Mouse (Mus musculus): ENCODE data around the gene Cerk. TPM values are rescaled to one million over a fixed set of nuclear protein-coding genes. Genes with fewer than 3 reads are reported as not detected.
"Not testable (repeated sequence)": the region's sequence is repeated elsewhere in the genome, so short reads cannot be mapped to it uniquely, and the experiment has no call there.

Gene Cerk
- polyA plus RNA-seq, 1 experiment from 2014 or later, result 9.4 TPM

GRCm38 (mm10) chr15:86097871-86098270 lies 88.1 kb downstream of the Cerk start:
- 64% methylated on average over 2 of the region's 2 CpGs for WGBS
- no peak overlapping the region for H3K4me2 ChIP-seq (ENCODE audit: low read length)

GRCm38 (mm10) chr15:86096604-86097020 lies 89.3 kb downstream of the Cerk start:
- H3K27ac ChIP-seq, result 0 out of 2 replicates have a peak overlapping the region, but pooled peaks have one; percentile 47
- ATAC-seq (replicated peaks; ENCODE audit: low FRiP score, low read depth); H3K4me3 ChIP-seq (replicated peaks; ENCODE audit: low read depth, low read length); H3K4me1 ChIP-seq (replicated peaks; ENCODE audit: insufficient read depth, low read length); H3K27me3 ChIP-seq (ENCODE audit: insufficient read depth, low read length); DNase-seq (ENCODE audit: low spot score); H3K36me3 ChIP-seq (ENCODE audit: insufficient read depth, low read length); H3K9me3 ChIP-seq (replicated peaks; ENCODE audit: low read length); H3K9ac ChIP-seq (ENCODE audit: low read depth, low read length); H3K4me2 ChIP-seq (ENCODE audit: low read length): not testable (repeated sequence)
- WGBS, result 96% methylated on average over 5 of the region's 5 CpGs

More at GRCm38 (mm10) chr15:86097871-86098270, 88.1 kb downstream of the Cerk start:
- H3K9me3 ChIP-seq (replicated peaks; ENCODE audit: low read length), result no peaks in the 10 kb centered on the region
- no peaks in the 10 kb centered on the region for H3K27me3 ChIP-seq (ENCODE audit: insufficient read depth, low read length)
- no peak for DNase-seq (ENCODE audit: low spot score)
- no peak overlapping the region for H3K9ac ChIP-seq (ENCODE audit: low read depth, low read length)
- no peak for ATAC-seq (replicated peaks; ENCODE audit: low FRiP score, low read depth)
- no peak overlapping the region for H3K27ac ChIP-seq
- H3K36me3 ChIP-seq (ENCODE audit: insufficient read depth, low read length), result no peaks in the 10 kb centered on the region
- no peak for TF ChIP-seq CTCF (IDR thresholded peaks at IDR 0.05; ENCODE audit: low read depth)
- no peaks in the 10 kb centered on the region for H3K4me1 ChIP-seq (replicated peaks; ENCODE audit: insufficient read depth, low read length)
- no peak overlapping the region for H3K4me3 ChIP-seq (replicated peaks; ENCODE audit: low read depth, low read length)

GRCm38 (mm10) chr15:86095722-86096603 lies 90.0 kb downstream of the Cerk start:
- Histone ChIP-seq H3K9me3 (replicated peaks; ENCODE audit: low read length) (no peaks in the 10 kb centered on the region), H3K4me1 (replicated peaks; ENCODE audit: insufficient read depth, low read length) (peaks cover 16% of the 10 kb centered on the region), H3K36me3 (ENCODE audit: insufficient read depth, low read length) (no peaks in the 10 kb centered on the region), H3K27ac (0 out of 2 replicates have a peak overlapping the region, but pooled peaks have one; percentile 47), H3K27me3 (ENCODE audit: insufficient read depth, low read length) (no peaks in the 10 kb centered on the region), H3K4me3 (replicated peaks; ENCODE audit: low read depth, low read length) (no peak overlapping the region), H3K9ac (ENCODE audit: low read depth, low read length) (no peak overlapping the region), H3K4me2 (ENCODE audit: low read length) (no peak overlapping the region)
- 78% methylated on average over 17 of the region's 17 CpGs for WGBS
- TF ChIP-seq CTCF (IDR thresholded peaks at IDR 0.05; ENCODE audit: low read depth), result no peak
- ATAC-seq (replicated peaks; ENCODE audit: low FRiP score, low read depth) (no peak), DNase-seq (ENCODE audit: low spot score) (no peak)

- Histone ChIP-seq H3K9me3 (replicated peaks; ENCODE audit: low read length) (no peaks in the 10 kb centered on the region), H3K27ac (no peak overlapping the region), H3K4me3 (replicated peaks; ENCODE audit: low read depth, low read length) (no peak overlapping the region), H3K4me1 (replicated peaks; ENCODE audit: insufficient read depth, low read length) (peaks cover 27% of the 10 kb centered on the region), H3K27me3 (ENCODE audit: insufficient read depth, low read length) (no peaks in the 10 kb centered on the region), H3K36me3 (ENCODE audit: insufficient read depth, low read length) (no peaks in the 10 kb centered on the region), H3K9ac (ENCODE audit: low read depth, low read length) (no peak overlapping the region), H3K4me2 (ENCODE audit: low read length) (no peak overlapping the region)
- DNase-seq (ENCODE audit: low spot score) (no peak), ATAC-seq (replicated peaks; ENCODE audit: low FRiP score, low read depth) (no peak)
- TF ChIP-seq CTCF (IDR thresholded peaks at IDR 0.05; ENCODE audit: low read depth), result no peak
- WGBS, result 67% methylated on average over 10 of the region's 10 CpGs
Measured at GRCm38 (mm10) chr15:86094324-86095121, 91.4 kb downstream of the Cerk start.

GRCm38 (mm10) chr15:86093236-86093635 lies 92.7 kb downstream of the Cerk start:
- Histone ChIP-seq H3K9me3 (replicated peaks; ENCODE audit: low read length) (no peaks in the 10 kb centered on the region), H3K36me3 (ENCODE audit: insufficient read depth, low read length) (no peaks in the 10 kb centered on the region), H3K27ac (peak overlapping the region; percentile 67; the same call in 1 of the 2 replicates), H3K4me1 (replicated peaks; ENCODE audit: insufficient read depth, low read length) (peaks cover 33% of the 10 kb centered on the region), H3K4me2 (ENCODE audit: low read length) (no peak overlapping the region), H3K4me3 (replicated peaks; ENCODE audit: low read depth, low read length) (no peak overlapping the region), H3K27me3 (ENCODE audit: insufficient read depth, low read length) (no peaks in the 10 kb centered on the region), H3K9ac (ENCODE audit: low read depth, low read length) (no peak overlapping the region)
- DNase-seq (ENCODE audit: low spot score), result peak; percentile 65
- WGBS, result 70% methylated on average over 1 of the region's 1 CpGs
- TF ChIP-seq CTCF (IDR thresholded peaks at IDR 0.05; ENCODE audit: low read depth), result no peak
- no peak for ATAC-seq (replicated peaks; ENCODE audit: low FRiP score, low read depth)

GRCm38 (mm10) chr15:86091998-86092670 lies 93.8 kb downstream of the Cerk start:
- H3K27ac ChIP-seq, result peak overlapping the region; percentile 84; the same call in 1 of the 2 replicates
- H3K9ac ChIP-seq (ENCODE audit: low read depth, low read length), result no peak overlapping the region
- H3K27me3 ChIP-seq (ENCODE audit: insufficient read depth, low read length), result no peaks in the 10 kb centered on the region
- no peaks in the 10 kb centered on the region for H3K36me3 ChIP-seq (ENCODE audit: insufficient read depth, low read length)
- WGBS, result 66% methylated on average over 12 of the region's 12 CpGs
- peaks cover 43% of the 10 kb centered on the region for H3K4me1 ChIP-seq (replicated peaks; ENCODE audit: insufficient read depth, low read length)
- no peak overlapping the region for H3K4me2 ChIP-seq (ENCODE audit: low read length)
- ATAC-seq (replicated peaks; ENCODE audit: low FRiP score, low read depth), result no peak
- DNase-seq (ENCODE audit: low spot score), result no peak
- H3K4me3 ChIP-seq (replicated peaks; ENCODE audit: low read depth, low read length), result no peak overlapping the region
- no peaks in the 10 kb centered on the region for H3K9me3 ChIP-seq (replicated peaks; ENCODE audit: low read length)
- no peak for TF ChIP-seq CTCF (IDR thresholded peaks at IDR 0.05; ENCODE audit: low read depth)

All from kidney, postnatal 0 days (tissue).